Mouse (Mus musculus): ENCODE measurements around the gene Fibcd1. TPM values are rescaled to one million over a fixed set of nuclear protein-coding genes. Genes with fewer than 3 reads are reported as not detected.

The Fibcd1 gene
- polyA plus RNA-seq, 1 experiment = 4.9 TPM

DNA sequence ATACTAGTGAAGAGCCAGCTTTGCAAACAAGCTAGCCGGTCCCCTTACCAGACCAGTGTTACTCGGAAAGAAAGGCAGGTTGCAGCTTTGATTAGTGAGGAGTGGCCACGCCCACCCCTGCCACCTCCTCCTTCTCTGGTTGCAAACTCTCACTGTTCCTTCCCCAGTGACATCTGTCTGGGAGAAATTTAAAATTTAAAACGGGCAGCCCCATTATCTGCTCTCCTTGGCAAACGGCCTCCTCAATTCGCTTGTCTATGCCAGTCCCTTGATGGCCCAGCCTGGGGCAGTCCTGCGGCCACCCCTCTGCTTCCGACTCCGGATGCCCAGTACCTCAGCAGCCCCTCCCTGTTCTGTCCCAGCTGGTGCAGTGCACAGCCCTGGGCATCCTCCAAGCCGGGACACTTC, 1.1 kb downstream of the Fibcd1 start:
- no peaks in the 10 kb centered on the region for H3K4me1 ChIP-seq (ENCODE audit: control insufficient read depth, insufficient read depth, low read length)
- no peak overlapping the region for H3K27ac ChIP-seq (ENCODE audit: insufficient read depth, low read length)
- no peak overlapping the region for H3K4me3 ChIP-seq (ENCODE audit: insufficient read depth, low read length)
- TF ChIP-seq CTCF (IDR thresholded peaks at IDR 0.05; ENCODE audit: extremely low read depth, insufficient read depth, low read length) (no peak), POLR2A (IDR thresholded peaks at IDR 0.05; ENCODE audit: extremely low read depth, insufficient read depth, low read length) (no peak)

DNA sequence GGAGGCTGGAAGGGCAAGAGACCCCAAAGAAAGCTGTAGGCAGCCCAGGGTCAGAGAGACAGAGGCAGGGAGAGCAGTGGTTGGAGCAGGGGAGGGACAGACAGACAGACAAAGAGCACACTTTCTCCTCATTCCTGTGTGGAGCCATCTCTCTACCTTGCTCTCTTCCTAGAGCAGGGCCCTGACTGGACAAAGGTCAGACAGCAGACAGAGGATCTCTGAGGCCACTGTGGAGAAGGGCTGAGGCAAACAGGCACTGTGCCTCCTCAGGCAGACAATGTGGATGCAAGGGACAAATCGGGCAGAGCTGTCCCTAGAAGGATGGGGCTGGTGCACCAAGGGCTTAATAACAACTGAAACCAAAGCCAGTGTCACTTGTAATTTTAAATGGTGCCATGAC, 6.9 kb downstream of the Fibcd1 start:
- H3K4me1 ChIP-seq (ENCODE audit: control insufficient read depth, insufficient read depth, low read length) = no peaks in the 10 kb centered on the region
- no peak overlapping the region for H3K27ac ChIP-seq (ENCODE audit: insufficient read depth, low read length)
- TF ChIP-seq CTCF (IDR thresholded peaks at IDR 0.05; ENCODE audit: extremely low read depth, insufficient read depth, low read length) = no peak
- no peak for TF ChIP-seq POLR2A (IDR thresholded peaks at IDR 0.05; ENCODE audit: extremely low read depth, insufficient read depth, low read length)
- H3K4me3 ChIP-seq (ENCODE audit: insufficient read depth, low read length) = no peak overlapping the region

DNA sequence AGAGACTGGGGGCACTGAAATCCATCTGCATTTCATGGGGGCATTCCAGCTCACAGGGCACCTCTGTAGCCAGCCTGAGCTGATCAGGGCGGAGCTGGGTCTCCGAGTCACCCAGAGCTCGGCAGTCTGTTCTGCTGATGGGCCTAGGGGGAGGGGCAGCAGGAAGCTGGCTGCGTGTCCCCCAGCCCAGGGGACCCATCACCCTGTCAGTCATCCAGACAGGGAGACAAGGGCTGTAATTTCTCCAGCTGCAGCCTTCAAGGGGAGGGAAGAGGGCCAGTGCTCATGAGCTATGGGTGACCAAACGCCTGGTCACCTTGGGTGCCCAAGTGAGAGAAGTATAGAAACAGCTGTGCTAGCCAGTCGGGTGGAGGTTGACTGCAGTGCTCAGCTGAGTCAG, 8.8 kb downstream of the Fibcd1 start:
- Histone ChIP-seq H3K4me1 (ENCODE audit: control insufficient read depth, insufficient read depth, low read length) (no peaks in the 10 kb centered on the region), H3K27ac (ENCODE audit: insufficient read depth, low read length) (no peak overlapping the region), H3K4me3 (ENCODE audit: insufficient read depth, low read length) (no peak overlapping the region)
- TF ChIP-seq CTCF (IDR thresholded peaks at IDR 0.05; ENCODE audit: extremely low read depth, insufficient read depth, low read length) = no peak
- no peak for TF ChIP-seq POLR2A (IDR thresholded peaks at IDR 0.05; ENCODE audit: extremely low read depth, insufficient read depth, low read length)

DNA sequence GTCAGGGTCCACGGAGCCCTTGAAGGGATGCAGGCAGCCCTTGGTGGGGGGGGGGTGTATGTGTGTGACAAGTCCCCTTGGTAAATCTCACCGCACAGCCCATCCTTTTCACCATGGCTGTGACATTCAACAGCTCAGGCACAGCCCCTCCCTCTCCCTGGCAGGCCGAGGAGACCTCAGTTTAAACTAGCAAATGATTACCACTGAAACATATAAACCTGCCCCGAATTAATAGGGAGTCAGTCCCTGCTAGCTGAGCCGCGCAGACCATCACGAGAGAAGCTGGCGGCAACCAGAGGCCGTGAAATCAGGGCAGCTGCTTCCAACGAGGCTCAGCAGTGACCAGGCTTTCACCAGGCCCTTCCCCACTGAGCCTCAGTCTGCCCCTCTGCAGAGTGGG, 9.7 kb downstream of the Fibcd1 start:
- H3K4me1 ChIP-seq (ENCODE audit: control insufficient read depth, insufficient read depth, low read length) = no peaks in the 10 kb centered on the region
- H3K4me3 ChIP-seq (ENCODE audit: insufficient read depth, low read length) = no peak overlapping the region
- TF ChIP-seq CTCF (IDR thresholded peaks at IDR 0.05; ENCODE audit: extremely low read depth, insufficient read depth, low read length) (no peak), POLR2A (IDR thresholded peaks at IDR 0.05; ENCODE audit: extremely low read depth, insufficient read depth, low read length) (no peak)
- H3K27ac ChIP-seq (ENCODE audit: insufficient read depth, low read length) = no peak overlapping the region

DNA sequence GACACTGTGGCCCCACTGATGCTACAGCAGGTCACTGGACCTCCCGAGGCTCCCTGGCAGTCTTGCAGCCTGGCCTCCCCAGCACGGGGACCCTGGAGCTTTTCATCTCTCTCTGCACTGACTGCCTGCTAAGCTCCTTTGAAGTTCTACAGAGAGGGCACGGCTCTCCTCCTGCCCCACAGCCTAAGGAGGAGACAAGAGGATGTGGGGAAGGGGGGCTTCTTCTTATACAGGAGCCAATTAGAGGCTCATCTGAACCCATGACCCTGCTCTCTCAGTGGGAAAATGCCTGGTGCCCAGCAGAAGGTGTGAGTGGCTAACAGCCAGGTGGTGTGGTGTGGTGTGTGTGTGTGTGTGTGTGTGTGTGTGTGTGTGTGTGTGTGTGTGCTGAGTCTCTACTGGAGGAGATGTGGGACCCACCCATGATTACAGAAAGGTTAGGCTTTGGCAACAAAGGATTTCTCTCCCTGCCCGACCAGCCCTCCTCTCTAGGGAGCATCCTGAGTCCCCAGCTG, 17.4 kb downstream of the Fibcd1 start:
- Histone ChIP-seq H3K4me3 (ENCODE audit: insufficient read depth, low read length) (no peak overlapping the region), H3K4me1 (ENCODE audit: control insufficient read depth, insufficient read depth, low read length) (peaks cover 4% of the 10 kb centered on the region), H3K27ac (ENCODE audit: insufficient read depth, low read length) (no peak overlapping the region)
- TF ChIP-seq POLR2A (IDR thresholded peaks at IDR 0.05; ENCODE audit: extremely low read depth, insufficient read depth, low read length) (no peak), CTCF (IDR thresholded peaks at IDR 0.05; ENCODE audit: extremely low read depth, insufficient read depth, low read length) (no peak)

DNA sequence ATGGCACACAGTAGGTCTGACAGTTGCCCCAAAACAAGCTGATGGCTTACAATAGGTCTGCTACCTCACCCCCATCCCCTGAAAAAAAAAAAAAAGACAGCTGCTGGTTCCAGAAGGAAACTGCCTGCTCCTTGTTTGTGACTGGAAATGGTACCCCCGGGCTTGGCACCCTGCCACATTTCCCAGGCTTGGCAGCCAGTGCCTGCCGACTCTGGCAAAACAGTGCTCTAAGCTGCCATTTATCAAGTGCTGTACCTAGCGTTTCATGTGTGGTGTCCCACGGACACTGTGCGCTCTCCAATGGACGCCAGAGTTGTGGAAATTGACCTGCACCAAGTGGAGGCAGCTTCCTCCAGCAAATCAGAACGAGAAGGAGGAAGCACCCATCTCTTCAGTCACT, 17.9 kb downstream of the Fibcd1 start:
- TF ChIP-seq CTCF (IDR thresholded peaks at IDR 0.05; ENCODE audit: extremely low read depth, insufficient read depth, low read length) (no peak), POLR2A (IDR thresholded peaks at IDR 0.05; ENCODE audit: extremely low read depth, insufficient read depth, low read length) (no peak)
- Histone ChIP-seq H3K4me3 (ENCODE audit: insufficient read depth, low read length) (no peak overlapping the region), H3K27ac (ENCODE audit: insufficient read depth, low read length) (no peak overlapping the region), H3K4me1 (ENCODE audit: control insufficient read depth, insufficient read depth, low read length) (peaks cover 4% of the 10 kb centered on the region)

DNA sequence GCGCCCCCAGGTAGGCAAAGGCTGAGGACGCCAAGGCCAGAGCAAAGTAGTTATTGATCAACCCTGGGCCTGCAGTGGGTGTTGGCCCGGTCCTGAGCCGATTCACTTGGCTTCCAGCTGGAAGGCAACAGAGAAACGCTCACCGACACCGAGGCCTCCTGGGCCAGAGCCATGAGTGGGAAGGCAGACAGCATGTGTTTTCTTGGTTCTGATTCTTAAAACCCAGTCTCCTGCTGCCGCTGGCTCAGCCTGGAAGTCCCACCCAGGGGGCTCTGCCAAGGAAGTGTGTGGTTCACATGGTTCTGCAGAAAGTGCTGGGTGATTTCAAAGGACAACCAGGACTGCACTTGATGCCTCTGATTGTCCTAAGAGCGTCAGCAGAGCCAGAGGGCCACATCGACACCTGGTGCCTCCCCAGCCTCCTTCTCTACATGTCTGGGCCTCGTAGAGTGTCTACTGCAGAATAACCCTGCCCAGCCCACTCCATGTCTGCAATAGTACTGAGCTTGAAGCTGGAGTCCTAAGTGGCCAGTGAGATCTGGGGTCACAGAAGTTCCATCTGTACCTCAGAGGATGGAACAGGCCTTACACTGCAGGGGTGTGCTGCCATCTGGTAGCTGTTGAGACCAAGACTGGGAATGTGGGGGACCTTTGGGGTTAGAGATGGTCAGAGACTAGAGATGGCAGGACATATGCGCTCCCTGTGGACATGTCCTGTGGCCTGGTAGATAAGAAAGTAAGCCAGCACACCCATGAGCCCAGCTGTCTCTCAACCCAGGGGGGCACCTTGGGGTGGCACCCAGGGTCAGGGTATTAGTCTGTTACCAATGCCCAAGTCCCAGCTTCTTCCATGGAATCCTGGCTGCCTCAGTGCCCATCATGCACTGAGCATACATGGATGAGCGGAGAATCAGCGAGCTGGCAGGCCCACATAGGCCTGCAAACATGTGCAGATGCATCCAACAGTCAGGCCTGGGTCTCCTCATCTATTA, 19.4 kb downstream of the Fibcd1 start:
- H3K4me1 ChIP-seq (ENCODE audit: control insufficient read depth, insufficient read depth, low read length) = peaks cover 4% of the 10 kb centered on the region
- no peak overlapping the region for H3K27ac ChIP-seq (ENCODE audit: insufficient read depth, low read length)
- no peak overlapping the region for H3K4me3 ChIP-seq (ENCODE audit: insufficient read depth, low read length)
- TF ChIP-seq CTCF (IDR thresholded peaks at IDR 0.05; ENCODE audit: extremely low read depth, insufficient read depth, low read length) = no peak

DNA sequence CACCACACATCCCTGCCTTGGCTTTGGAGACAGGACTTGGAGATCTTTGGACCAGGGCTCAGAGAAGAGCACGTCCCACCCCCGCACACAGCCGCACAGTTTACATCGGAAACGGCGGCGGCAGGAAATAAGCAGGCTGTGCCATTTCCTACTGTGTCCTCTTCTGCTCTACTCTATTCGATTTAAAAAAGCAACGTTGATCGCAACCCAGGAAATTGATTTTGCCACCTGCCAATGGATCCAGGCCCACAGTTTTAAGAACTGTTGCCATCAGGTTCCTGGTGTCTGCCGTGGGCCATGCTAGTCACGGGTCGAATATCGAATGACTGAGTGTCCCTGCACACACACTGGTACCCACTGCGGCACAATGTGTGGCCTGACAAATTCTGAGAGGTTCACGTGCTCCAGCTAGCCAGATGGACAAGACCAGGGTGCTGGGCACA, 20.3 kb downstream of the Fibcd1 start:
- Histone ChIP-seq H3K4me1 (ENCODE audit: control insufficient read depth, insufficient read depth, low read length) (peaks cover 4% of the 10 kb centered on the region), H3K27ac (ENCODE audit: insufficient read depth, low read length) (no peak overlapping the region), H3K4me3 (ENCODE audit: insufficient read depth, low read length) (no peak overlapping the region)
- TF ChIP-seq POLR2A (IDR thresholded peaks at IDR 0.05; ENCODE audit: extremely low read depth, insufficient read depth, low read length) (no peak), CTCF (IDR thresholded peaks at IDR 0.05; ENCODE audit: extremely low read depth, insufficient read depth, low read length) (no peak)

DNA sequence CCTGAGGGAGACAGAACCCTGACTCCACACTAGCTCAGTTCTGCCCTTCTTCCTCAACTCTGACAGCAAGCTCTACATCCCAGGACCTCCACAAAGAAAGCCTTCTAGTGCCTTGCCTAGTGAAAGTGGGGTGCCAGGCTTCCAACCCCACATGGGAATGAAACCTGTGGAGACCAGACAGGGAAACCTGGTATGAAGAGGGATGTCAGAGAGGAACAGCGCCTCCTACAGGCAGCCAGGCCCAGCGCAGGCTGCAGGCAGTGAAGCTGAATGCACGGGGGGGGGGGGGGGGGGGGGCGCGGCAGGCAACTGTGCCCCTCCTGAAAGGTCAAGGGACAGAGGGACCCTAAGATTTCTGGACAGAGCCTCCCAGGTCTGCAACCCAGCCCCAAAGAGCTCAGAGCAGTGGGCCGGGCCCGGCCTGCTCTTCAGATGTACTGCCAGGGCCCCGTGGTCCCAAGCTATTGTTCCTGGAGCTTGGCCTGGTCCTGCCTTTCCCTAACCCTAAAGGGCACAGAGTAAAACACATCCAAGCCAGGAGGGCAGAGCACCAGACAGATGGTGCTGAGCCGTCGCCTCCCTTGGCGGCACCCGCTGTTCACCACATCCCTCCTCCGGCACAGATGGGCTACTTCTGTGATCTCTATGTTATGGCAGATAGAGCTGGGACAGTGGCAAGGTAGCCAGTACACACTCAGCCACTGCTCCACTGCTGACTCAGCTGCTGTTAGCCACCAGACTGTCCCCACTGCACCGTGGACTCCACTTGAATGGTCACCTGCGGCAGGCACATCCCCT, 21.7 kb downstream of the Fibcd1 start:
- Histone ChIP-seq H3K4me1 (ENCODE audit: control insufficient read depth, insufficient read depth, low read length) (peaks cover 4% of the 10 kb centered on the region), H3K4me3 (ENCODE audit: insufficient read depth, low read length) (no peak overlapping the region), H3K27ac (ENCODE audit: insufficient read depth, low read length) (no peak overlapping the region)
- TF ChIP-seq CTCF (IDR thresholded peaks at IDR 0.05; ENCODE audit: extremely low read depth, insufficient read depth, low read length) (peak; percentile 40), POLR2A (IDR thresholded peaks at IDR 0.05; ENCODE audit: extremely low read depth, insufficient read depth, low read length) (no peak)
